Mouse (Mus musculus): ENCODE measurements around the gene AC161166.1.

DNA sequence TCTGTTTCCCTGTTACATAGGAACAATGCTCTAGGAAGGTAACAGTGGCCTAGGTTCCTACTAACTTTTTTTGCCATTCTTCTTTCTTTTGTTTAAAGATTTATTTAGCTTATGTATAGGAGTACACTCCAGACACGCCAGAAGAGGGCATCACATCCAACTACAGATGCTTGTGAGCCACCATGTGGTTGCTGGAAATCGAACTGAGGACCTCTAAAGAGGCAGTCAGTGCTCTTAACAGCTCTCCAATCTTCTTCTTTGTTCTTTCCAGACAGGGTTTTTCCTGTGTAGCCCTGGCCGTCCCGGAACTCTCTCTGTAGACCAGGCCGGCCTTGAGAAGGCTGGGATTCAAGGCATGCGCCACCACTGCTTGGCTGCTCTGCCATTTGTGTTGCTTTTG is 12.7 kb upstream of the AC161166.1 start:
- TF ChIP-seq CTCF (IDR thresholded peaks at IDR 0.05; ENCODE audit: borderline replicate concordance, extremely low read depth, insufficient read depth, insufficient read length) (no peak), POLR2A (IDR thresholded peaks at IDR 0.05; ENCODE audit: borderline replicate concordance, extremely low read depth, insufficient read depth, insufficient read length, poor library complexity, severe bottlenecking) (no peak)

All from brain, embryonic 14.5 days (tissue).